Mouse (Mus musculus) olfactory bulb, adult 2 months (tissue): ENCODE results near the gene Tsga10ip.

Source experiments
- CTCF ChIP-seq: fragments of 200-500 bp; IDR thresholded peaks from 2 replicates; pipeline ENCODE4 v1.5.1; 2012; ENCODE audit warnings: low read depth, mild to moderate bottlenecking, low read length, moderate library complexity; ENCODE audit not compliant: insufficient read depth
- POLR2A ChIP-seq: fragments of 200-500 bp; IDR thresholded peaks from 2 replicates; pipeline ENCODE4 v1.6.1; 2012; ENCODE audit warnings: mild to moderate bottlenecking, low read depth, low read length, moderate library complexity; ENCODE audit not compliant: insufficient read depth

- TF ChIP-seq CTCF, result no peak
- no peak for TF ChIP-seq POLR2A
Observed at GRCm38 (mm10) chr19:5449673-5450072, 47.3 kb upstream of the Tsga10ip start.
